Mouse (Mus musculus): Measurements from ENCODE around the gene Gdf15.
A peak's percentile ranks its signal among the peaks of the same experiment; 100 is the strongest.

Gdf15 gene

DNA sequence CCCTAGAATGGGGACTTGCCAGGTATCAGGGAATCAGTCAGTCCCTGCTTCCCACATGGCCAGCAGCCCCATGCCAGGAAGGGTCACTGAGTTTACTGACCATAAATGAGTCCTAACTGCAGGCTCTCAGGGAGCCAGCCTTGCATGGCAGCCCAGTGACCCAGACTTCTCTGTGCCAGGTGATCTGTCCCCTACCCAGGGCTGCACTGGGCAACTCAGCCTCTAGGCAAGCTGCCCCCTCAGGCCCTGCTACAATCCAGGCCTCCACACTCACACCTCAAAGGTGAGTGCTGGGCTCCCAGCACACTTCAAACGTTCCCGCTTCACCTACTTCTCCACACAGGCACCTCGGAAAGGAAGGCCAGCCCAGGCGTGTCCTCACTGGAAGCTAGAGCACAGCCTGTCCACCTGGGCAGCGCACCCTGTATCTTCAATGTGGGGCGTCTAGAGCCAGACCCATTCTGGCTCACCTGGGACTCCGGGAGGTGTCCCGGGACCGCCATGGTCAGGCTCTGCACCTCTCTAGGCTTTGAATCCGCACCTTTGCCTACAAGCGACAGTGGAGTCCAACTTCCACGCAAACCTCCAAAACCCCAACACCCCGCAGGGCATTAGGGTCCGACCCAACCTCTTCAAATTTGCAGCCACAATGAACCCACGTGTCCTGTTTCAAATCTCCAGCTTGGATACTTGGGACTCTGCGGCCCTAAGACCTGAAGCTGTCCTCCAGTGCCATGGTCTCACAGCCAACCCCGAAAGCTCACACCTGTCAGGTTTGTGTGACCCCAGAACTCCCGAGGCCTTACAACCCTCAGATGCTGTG is 25.3 kb downstream of the Gdf15 start:
- DNase-seq (ENCODE audit: low spot score in 2 of 2), result no peak

DNA sequence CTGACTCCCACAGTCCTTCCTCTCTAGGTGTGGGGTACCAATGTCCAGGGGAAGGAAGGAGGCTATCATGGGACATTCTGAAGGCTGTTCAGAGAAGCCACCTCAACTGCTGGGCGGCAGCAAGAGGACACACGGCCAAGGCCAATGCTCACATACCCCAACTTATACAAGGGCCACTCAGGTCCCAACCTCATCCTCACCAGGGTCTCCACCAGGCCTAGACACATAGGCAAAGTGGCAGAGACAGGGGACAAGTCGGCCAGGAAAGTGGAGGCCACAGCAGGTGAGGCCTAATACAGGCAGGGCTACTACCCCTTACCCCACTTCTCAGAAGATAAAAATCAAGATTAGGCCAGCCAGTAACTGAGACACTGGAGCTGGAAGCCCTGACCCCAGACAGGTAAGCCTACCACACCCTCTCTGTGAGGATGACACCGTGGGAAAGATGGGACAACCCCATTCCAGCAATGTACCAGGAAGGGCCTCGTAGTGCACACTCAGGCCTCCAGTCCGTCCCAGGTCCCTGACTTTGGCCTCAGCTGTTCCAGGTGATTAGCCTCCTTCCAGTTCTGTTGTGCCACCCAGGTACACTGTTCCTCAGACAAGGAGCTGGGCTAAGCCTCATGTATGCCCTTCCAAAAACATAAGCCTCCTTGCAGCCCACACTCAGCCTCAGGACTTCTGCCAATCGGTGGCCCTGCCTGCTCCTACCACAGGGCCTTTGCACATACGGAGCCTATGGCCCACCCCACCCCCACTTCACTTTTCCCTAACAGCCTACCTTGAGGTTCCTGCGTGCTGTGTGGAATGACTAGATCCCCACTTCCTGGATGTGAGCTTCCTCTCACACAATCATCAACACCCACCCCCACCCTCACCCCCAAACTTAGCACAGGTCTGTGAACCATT is 26.1 kb downstream of the Gdf15 start:
- no peak for DNase-seq (ENCODE audit: low spot score in 2 of 2)

DNA sequence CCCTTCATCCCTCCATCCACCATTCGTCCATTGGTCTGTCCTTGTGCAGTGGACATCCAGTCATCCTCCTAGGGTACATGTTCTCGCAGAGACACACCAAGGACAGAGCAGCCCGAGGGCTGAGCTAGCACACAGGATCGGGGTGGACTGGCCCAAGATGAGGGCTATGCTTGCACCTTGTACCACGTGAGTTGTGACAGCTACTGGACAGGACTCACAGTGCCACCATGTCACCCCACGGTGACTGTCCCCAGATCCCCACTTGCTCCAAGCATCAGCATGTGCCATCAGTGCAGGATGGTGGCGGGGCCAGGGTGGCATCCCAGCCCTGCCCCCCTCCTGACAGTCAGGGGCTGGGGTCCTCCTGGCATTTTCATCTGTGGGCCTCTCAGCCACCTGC is 27.7 kb downstream of the Gdf15 start:
- DNase-seq (ENCODE audit: low spot score in 2 of 2), result no peak

DNA sequence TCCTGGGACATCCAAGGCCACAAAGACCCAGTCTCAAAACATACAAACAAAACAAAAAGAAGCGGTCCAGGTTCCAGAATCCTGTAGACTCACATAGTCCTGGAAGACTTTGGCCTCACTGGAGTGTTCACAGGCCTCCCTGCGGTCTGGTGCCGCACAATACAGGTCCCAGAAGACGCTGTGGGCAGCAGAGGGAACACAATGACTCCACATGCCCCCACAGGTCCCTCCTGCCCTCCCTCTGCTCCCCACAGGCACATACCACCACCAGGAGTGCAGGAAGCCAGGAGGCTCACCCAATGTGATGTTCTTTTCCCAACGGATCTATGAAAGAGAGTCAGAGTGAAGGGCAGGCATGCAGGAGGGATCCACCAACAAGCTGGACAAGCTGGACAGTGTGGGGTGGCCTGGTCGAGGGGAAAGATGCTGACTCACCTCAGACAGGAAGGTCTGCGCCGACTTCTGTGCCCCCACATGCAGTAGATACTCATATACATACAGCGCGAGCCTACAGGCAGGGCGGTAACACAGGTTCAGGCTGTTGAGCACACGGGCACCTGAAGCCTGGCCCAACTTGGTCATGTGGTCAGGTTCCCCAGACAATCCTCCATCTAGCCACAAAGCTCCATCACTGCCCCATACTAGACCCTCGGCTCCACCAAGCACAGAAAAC is 30.0 kb downstream of the Gdf15 start:
- DNase-seq (ENCODE audit: low spot score in 2 of 2), result no peak

DNA sequence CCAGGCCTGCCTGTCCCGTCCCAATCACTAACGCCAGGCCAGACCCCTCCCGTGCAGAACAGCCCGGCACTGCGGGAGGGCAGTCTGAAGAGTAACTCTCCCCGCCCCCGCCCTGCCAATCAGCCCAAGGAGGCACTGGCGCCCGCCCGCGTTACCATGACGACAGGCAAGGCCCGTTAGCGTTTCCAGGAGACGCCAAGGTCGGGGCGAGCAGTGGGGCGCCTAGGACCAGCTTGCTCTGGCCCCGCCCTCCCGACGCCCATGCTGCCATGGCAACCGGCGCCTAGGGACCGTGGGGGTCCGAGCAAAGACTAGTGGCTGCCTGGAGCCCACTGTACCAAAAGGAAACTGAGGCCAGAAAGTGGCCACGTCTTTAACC is 31.0 kb downstream of the Gdf15 start:
- DNase-seq (ENCODE audit: low spot score in 2 of 2), result peak; percentile 83 to 86

DNA sequence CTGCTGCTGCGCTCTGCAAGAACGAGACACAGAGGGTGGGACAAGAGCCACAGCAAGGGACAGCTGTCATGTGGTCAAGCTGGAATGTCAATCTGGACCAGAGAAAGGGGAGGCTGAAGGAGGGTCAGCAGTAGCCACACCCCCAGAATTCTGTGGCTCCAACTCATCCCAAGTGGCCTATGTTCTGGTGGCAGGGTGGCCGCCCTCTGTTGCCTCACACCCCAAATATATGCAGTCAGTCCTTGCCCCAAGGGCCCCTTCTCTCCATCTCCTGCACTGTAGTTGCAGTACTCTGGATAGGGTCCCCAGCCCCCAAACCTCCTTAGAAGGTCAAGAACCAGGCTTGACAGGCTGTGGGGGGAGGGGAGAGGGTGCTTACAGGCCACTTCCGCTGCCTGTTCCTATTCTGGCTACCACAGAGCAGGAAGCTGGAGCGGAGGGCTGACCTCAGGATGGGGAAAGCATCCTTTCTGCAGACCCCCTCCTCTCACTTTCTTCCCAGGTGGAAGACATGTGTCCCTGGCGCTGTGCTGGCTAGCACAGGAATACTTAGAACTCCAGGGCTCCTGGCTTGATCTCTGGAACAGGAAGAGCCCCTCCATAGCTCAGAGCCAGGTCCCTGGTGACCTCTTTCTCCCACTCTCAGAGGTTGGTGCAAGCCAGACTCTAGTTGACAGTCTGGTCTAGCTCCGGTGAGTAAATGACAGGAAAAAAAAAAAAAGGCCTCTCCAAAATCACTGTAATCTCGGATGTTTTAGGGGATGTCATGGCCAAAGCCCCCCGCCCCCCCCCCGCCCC is 31.6 kb downstream of the Gdf15 start:
- peak in 1 of 2 experiments; percentile 44 for DNase-seq (ENCODE audit: low spot score in 2 of 2)

DNA sequence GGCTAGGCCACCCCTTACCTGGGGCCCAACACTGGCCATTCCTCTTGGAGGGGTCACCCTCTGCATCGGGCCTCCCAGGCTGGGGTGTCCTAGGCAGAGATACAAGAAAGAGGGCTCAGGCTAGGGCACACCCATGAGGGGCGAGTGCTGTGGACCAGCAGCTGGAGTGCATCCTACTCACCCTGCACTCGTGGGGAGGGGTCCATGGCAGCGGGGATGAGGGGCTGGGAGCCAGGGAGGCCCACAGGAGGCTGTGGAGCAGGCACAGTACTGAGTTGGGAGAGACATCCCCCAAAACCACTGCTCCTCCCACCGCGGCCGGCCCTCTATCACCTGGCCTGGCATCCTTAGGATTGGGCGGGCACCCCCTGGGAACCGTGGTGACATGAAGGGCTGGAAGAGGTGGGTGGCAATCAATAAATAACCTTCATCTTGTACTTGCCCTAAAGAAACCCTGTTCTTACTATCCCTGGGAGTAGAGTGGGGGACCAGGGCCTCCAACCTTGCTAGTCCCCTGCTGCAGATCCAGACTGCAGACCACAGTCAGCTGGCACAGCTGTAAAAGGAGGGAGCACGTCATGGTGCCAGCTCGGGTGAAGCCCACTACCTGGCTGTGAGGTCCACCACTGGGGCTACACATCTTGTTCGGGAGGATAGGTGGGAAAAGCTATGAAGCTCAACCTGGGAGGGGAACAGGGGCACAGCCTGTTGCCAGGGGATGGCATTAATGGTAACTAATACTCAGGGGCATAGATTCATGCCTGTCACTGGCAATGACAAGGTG is 32.6 kb downstream of the Gdf15 start:
- DNase-seq (ENCODE audit: low spot score in 2 of 2), result no peak

DNA sequence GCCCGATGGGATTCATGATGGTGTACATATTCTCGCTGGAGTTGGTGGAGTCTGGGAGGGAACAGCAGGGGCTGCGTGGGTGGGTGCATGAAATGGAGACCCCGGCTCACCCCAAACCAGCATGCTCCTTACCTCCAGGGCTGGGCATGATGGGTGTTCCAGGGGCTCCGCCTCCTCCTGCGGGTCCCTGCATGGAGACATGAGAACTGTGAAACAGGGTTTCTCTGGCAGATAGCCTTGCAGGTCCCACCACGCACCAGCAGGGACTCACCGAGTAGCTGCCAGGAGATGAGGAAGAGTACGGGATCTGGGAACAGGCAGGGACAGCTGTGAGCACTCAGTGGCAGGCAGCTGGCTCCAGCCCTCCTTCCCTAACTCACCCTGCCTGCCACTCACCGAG is 33.5 kb downstream of the Gdf15 start:
- peak in 1 of 2 experiments; percentile 76 for DNase-seq (ENCODE audit: low spot score in 2 of 2)

DNA sequence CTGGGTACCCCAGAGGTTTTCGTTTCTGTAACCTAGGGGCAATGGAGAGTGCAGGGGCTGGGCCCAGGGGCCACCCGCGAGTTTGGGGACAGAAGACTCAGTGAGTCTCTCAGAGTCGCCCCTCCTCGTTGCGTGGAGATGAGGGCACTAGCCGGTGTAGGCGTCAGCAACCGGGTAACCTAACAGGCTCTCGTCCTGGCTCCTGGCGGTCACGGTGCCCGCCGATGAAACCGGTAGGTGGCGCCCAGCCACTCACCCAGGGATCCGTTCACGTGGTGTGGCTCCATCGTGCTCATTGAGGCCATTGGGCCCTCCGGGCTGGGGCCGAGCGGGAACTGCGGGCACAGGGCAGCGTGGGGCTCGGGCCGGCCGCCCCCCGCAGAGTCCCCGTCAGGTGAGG is 34.0 kb downstream of the Gdf15 start:
- peak; percentile 81 to 83 for DNase-seq (ENCODE audit: low spot score in 2 of 2)

DNA sequence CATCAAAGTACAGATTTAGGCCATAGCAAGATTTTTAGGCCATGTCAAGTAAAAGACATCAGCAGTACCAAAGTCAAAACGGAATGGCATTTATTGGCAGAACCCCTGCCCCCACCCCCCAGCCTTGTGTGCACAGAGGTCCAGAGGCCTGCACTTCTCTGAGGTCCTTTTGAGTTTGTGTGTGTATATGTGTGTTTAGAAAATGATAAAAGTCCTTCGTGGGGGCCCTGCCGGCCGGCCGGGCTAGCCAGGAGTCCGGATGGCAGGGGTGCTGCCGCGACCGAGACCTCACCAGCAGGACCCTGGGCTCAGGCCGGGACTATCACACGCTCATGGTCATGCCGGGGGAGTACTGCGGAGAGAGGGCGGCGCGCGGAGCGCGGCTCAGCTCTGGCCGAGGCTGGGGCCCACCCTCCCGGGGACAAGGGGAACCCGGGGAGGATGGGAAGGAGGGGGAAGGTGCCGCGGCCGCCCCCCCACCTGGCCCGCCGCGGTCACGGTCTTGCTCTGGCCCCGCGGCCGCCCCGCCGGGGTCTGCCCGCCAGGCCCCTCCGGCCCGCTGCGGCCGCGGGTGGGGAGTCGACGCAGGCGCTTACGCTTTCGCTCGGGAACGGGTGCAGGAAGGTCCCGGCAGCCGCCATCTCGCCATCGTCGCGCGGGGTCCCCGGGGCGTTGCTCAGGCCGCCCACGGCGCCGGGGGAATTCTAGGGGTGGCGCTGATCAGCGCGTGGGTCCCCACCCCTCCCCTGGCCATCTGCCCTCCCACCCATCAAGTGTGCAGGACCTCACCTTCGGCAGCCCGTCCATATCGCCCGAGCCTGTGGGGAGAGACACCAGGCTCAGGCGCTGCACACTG is 34.6 kb downstream of the Gdf15 start:
- no peak for DNase-seq (ENCODE audit: low spot score in 2 of 2)

DNA sequence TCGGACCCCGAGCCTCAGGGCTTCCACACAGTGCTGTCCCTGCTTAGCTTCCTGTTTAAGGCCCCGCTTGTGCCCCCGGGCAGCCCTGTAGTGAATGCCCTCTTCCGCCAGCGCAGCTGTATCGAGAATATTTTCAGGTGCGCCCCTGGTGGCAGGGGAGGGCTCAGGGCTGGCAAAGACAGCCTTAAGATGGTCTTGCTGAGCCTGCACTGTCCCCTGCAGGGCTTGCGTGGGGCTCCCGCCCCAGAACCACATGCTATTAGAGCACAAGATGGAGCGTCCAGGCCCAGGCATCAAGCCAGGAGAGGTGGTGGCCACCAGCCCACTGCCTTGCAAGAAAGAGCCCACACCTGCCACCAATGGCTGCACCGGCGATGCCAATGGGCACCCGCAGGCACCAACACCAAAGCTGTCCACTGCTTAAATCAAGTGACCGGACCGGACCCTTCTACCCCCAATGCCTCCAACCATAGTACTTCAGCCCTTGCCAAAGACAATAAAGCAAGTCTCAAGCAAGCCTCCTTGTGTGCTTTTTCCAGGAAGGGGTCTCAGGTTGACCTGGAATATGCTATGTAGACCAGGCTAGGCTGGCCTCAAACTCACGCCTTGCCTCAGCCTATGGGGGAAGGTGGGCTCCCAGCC is 35.4 kb downstream of the Gdf15 start:
- DNase-seq (ENCODE audit: low spot score in 2 of 2), result no peak

DNA sequence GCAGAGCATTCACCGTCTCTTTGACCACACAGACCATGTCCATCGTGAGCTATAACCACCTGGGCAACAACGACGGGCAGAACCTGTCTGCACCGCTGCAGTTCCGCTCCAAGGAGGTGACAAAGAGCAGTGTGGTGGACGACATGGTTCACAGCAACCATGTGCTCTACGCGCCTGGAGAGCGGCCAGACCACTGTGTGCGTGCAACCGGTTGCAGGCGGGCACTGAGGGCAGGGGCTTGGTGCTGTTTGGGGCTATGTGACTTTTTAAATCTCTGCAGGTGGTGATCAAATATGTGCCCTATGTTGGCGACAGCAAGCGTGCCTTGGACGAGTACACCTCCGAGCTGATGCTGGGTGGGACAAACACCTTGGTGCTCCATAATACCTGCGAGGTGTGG is 36.0 kb downstream of the Gdf15 start:
- no peak for DNase-seq (ENCODE audit: low spot score in 2 of 2)

DNA sequence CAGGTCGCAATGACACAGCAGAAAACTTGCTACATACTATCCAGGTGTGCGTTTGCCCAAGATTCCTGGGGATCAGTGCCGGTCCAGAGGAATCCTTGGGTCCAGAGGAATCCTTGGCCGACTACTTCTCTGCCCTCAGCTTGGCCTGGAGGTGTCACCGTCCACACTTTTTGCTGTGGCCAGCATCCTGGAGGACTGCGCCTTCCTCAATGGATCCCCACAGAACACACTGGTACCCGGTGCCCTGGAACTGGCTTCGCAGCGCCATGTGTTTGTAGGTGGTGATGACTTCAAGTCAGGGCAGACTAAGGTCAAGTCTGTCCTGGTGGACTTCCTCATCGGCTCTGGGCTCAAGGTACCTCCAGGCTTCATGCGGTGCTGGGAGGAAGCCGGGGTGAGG is 36.4 kb downstream of the Gdf15 start:
- DNase-seq (ENCODE audit: low spot score in 2 of 2), result no peak

DNA sequence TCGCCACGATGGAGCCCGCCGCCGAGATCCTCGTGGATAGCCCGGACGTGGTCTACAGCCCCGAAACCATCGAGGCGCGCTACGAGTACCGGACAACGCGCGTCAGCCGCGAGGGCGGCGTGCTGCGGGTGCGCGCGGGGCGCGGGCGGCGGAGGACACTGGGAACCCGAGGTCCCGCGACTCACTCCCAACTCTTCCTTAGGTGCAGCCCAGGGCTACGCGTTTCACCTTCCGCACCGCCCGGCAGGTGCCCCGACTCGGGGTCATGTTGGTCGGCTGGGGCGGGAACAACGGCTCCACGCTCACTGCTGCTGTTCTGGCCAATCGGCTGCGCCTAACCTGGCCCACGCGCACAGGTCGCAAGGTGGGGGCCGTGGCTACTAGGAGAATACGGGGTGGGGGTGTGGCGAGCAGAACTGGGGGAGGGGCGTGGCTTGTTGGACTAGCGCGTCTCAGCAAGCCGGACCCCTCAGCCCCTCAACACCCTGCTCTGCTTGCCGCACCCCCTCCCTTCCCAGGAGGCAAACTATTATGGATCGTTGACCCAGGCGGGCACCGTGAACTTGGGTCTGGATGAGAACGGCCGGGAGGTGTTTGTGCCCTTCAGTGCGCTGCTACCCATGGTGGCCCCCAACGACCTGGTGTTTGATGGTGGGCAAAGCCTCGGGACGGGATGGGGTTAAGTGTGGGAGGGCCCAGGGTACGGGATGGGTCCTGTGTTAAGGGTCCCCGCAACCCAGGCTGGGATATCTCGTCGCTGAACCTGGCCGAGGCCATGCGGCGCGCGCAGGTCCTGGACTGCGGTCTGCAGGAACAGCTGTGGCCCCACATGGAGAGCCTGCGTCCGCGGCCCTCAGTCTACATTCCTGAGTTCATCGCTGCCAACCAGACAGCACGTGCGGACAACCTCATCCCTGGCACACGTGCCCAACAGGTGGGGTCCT is 37.4 kb downstream of the Gdf15 start:
- DNase-seq (ENCODE audit: low spot score in 2 of 2), result peak in 1 of 2 experiments; percentile 54

DNA sequence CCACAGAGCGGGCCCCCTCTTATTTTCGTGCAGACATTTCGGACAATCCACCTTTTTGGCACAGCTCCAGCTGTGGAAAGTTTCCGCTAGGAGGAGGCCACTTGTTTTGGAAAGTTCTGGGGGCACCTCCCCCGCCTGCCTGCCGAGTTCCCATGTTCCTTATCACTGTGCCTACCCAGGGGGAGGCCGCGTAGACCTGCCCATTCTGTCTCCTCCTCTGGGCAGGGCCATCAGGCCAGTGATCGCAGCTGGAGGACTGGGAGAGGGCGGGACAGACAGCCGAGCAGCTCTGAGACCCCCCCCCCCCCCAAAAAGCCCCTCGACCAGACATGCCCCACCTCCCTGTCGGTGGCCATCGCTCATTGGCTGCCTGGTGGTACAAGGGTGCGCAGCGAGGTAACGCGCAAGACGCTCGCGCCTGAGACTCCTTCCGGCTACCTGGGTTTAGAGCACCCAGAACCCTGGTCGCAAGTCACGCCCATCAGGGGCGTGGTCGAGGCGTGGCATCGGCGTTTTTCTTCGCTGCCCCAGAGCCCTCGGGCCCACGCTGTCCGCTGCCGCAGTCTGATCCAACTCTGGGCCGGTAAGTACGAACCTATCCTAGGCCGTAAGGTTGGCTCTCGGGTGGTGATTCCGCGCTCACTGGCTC is 38.2 kb downstream of the Gdf15 start, which contains the start of gene Isyna1:
Isyna1 (plus strand) TSS at position 413 of the 649 bp plus-strand sequence.
- peak in 1 of 2 experiments; percentile 77 for DNase-seq (ENCODE audit: low spot score in 2 of 2)

DNA sequence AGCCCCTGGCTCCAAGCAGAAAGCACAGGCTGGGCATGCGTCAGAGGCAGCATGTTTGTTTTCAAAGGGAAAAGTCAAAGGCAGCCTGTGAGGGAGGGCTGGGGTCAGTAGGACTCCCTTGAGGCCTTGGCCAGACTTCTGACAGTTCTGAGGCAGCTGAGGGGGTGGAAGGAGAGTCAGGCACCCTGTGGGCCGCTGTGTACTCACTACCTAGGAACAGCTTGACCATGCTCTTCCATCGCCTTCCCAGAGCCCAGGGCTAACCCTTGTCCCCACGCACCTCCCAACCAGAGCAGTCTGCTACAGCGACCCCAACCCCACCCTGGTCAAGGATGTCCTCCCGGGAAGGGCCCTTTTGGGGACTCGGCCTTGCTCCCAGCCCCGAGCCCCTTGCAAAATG is 39.1 kb downstream of the Gdf15 start:
- no peak for DNase-seq (ENCODE audit: low spot score in 2 of 2)

DNA sequence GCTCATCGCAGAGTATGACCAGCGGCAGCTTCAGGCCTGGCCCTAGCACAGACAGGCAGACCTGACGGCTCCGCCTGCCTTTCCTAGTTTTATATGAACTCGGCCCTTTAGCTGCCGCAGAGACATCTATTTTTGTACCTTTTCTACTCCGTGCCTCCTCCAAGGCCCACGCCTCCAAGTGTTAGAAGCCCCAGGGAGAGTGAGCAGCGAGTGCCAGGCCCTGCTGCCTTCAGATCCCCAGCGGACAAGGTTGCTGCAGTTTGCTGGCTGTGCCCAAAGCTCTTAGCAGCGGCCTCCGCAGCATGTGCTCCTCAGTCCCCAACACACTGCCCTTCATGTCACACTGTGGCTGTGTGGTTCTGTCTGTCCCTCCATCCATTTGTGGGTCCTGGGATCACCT is 40.7 kb downstream of the Gdf15 start:
- no peak for DNase-seq (ENCODE audit: low spot score in 2 of 2)

Data from frontal cortex, postnatal 10 days (tissue).